Mouse (Mus musculus): ENCODE measurements around the gene Ropn1l.

GRCm38 (mm10) chr15:31392705-31393104 is 60.8 kb downstream of the Ropn1l start:
- no peak for TF ChIP-seq CTCF (IDR thresholded peaks at IDR 0.05; ENCODE audit: control insufficient read depth, insufficient read depth, insufficient replicate concordance, low read depth, low read length)
- no peak for TF ChIP-seq POLR2A (IDR thresholded peaks at IDR 0.05; ENCODE audit: control insufficient read depth, low read depth, low read length)
